Mouse (Mus musculus): ENCODE measurements around the gene Hdac11. TPM values are rescaled to one million over a fixed set of nuclear protein-coding genes. Genes with fewer than 3 reads are reported as not detected.

Hdac11 gene
- 5.6 and 6.0 TPM in 2 replicates for polyA plus RNA-seq (2015; fragmentation: Nextera tagmentation; extraction: Ambion mirVana)

- DNase-seq: peak; percentile 95
- Histone ChIP-seq H3K4me3 (replicated peaks) (peak within 1 kb of the TSS; percentile 82), H3K9me3 (replicated peaks) (no peaks in the 10 kb centered on the region), H3K27ac (peak within 1 kb of the TSS; percentile 99), H3K36me3 (peaks cover 6% of the 10 kb centered on the region; the same call in 1 of the 2 replicates), H3K4me1 (replicated peaks) (peaks cover 94% of the 10 kb centered on the region), H3K27me3 (peaks cover 15% of the 10 kb centered on the region; the same call in 1 of the 2 replicates), H3K9ac (peak within 1 kb of the TSS; percentile 93), H3K4me2 (peak within 1 kb of the TSS; percentile 96)
- peak; percentile 97 for ATAC-seq (ENCODE audit: low read depth)
- 2% methylated on average over 40 of the region's 42 CpGs for WGBS (ENCODE audit: insufficient replicate concordance)
Observed at GRCm38 (mm10) chr6:91156554-91157236, at the start of gene Hdac11. TSS of gene Hdac11 (plus strand) at chr6:91156665.

GRCm38 (mm10) chr6:91108301-91108916, 48.1 kb upstream of the Hdac11 start:
- peaks cover 52% of the 10 kb centered on the region for H3K36me3 ChIP-seq
- ATAC-seq (ENCODE audit: low read depth): no peak

DNA sequence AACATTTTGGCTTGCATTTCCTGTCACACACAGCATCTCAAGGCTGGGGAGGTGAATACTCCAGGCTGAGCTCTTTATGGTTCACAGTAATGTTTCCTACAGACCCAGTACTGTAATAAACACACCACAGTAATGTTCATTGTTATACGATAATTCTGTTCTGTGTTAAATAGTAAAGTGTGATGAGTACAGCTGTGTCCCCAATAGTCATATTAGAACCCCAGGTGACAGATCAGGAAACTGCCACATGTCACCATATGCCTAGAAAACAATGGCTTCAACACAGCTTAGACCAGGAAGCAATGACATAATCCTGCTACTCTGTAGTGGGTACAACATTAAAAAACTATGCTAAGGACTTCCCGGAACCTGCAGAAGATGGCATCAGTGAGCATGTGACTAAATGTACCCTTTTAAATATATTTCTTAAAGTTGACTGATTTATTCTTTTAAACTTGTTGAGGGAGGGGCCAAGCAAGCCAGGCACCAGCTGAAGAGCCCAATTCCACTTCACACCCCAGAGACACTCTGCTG, 47.5 kb upstream of the Hdac11 start:
- WGBS (ENCODE audit: insufficient replicate concordance): 84% methylated on average over 2 of the region's 2 CpGs
- Histone ChIP-seq H3K9me3 (replicated peaks) (no peaks in the 10 kb centered on the region), H3K9ac (no peak overlapping the region), H3K4me2 (no peak overlapping the region), H3K27me3 (no peaks in the 10 kb centered on the region), H3K4me1 (replicated peaks) (peaks cover 94% of the 10 kb centered on the region), H3K27ac (peak overlapping the region; percentile 71; the same call in 1 of the 2 replicates), H3K36me3 (peaks cover 52% of the 10 kb centered on the region), H3K4me3 (replicated peaks) (no peak overlapping the region)
- no peak for DNase-seq
- no peak for ATAC-seq (ENCODE audit: low read depth)

More at GRCm38 (mm10) chr6:91108301-91108916, 48.1 kb upstream of the Hdac11 start:
- H3K27me3 ChIP-seq: no peaks in the 10 kb centered on the region
- H3K4me3 ChIP-seq (replicated peaks): no peak overlapping the region
- peaks cover 94% of the 10 kb centered on the region for H3K4me1 ChIP-seq (replicated peaks)
- H3K9ac ChIP-seq: no peak overlapping the region
- no peak overlapping the region for H3K4me2 ChIP-seq
- no peak for DNase-seq
- no peaks in the 10 kb centered on the region for H3K9me3 ChIP-seq (replicated peaks)
- H3K27ac ChIP-seq: peak overlapping the region; percentile 18; the same call in 1 of the 2 replicates
- WGBS (ENCODE audit: insufficient replicate concordance): 83% methylated on average over 3 of the region's 3 CpGs

DNA sequence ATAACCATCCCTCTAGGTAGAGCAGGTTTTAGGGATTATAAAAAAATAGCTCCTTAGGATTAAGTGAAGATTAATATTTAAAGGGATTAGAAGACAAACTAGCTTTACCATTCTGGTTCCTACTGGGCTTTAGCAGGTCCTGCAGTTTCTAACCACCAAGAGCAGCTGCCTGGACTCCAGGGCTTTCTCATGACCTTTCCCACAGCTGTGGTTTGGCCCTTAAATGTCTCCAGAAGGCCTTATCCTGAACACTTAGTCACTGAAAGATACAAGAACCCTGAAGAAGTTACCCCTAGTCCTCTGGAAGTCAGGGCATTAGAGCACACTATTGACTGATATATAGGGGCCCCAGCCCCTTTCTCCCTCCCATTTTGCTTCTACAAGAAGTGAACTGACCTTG, 47.0 kb upstream of the Hdac11 start:
- peaks cover 52% of the 10 kb centered on the region for H3K36me3 ChIP-seq
- H3K9me3 ChIP-seq (replicated peaks): no peaks in the 10 kb centered on the region
- peak overlapping the region; percentile 71 for H3K27ac ChIP-seq
- H3K4me2 ChIP-seq: no peak overlapping the region
- H3K27me3 ChIP-seq: no peaks in the 10 kb centered on the region
- DNase-seq (no peak), ATAC-seq (ENCODE audit: low read depth) (no peak)
- no peak overlapping the region for H3K9ac ChIP-seq
- peaks cover 94% of the 10 kb centered on the region for H3K4me1 ChIP-seq (replicated peaks)
- no peak overlapping the region for H3K4me3 ChIP-seq (replicated peaks)

DNA sequence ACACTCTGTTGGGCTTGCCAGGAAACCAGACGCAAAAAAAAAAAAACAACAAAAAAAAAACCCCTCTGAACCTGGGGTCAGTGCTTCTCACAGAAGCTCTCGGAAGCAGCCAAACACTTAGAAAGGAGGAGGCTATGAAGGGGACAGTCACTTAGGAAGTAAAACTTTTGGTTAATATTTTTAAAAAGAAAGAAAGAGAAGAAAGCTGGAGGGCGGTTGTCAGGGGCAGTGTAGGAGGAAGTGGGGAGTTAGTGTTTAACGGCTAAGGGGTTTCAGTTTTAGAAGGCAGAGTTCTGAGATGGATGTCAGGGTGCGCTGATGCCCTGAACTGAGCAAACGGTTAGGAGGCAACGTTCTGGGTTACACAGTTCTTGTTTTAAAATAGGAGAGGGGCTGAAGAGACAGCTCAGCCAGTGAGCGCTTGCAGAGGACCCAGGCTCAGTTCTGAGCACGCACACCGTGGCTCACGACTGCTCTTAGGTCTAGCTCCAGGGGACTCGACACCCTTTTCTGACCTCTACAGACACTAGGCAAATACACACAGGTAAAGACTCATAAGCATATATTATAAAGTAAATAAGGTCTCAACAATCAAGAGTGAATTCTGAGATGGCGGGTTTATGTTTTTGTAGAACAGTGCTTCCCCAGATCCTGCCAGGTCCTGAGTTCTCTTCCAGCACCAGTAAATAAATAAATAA, 46.0 kb upstream of the Hdac11 start:
- 39% methylated on average over 13 of the region's 13 CpGs for WGBS (ENCODE audit: insufficient replicate concordance)
- Histone ChIP-seq H3K9ac (peak overlapping the region; percentile 38), H3K4me2 (peak overlapping the region; percentile 38), H3K27me3 (no peaks in the 10 kb centered on the region), H3K4me3 (replicated peaks) (no peak overlapping the region), H3K27ac (peak overlapping the region; percentile 71), H3K9me3 (replicated peaks) (no peaks in the 10 kb centered on the region), H3K4me1 (replicated peaks) (peaks cover 94% of the 10 kb centered on the region), H3K36me3 (peaks cover 49% of the 10 kb centered on the region)
- DNase-seq: no peak
- ATAC-seq (ENCODE audit: low read depth): no peak

- 54% methylated on average over 10 of the region's 10 CpGs for WGBS (ENCODE audit: insufficient replicate concordance)
- H3K27ac ChIP-seq: peak overlapping the region; percentile 71
- peaks cover 93% of the 10 kb centered on the region for H3K4me1 ChIP-seq (replicated peaks)
- no peaks in the 10 kb centered on the region for H3K9me3 ChIP-seq (replicated peaks)
- peaks cover 41% of the 10 kb centered on the region for H3K36me3 ChIP-seq
- peak overlapping the region; percentile 38 for H3K4me2 ChIP-seq
- H3K4me3 ChIP-seq (replicated peaks): no peak overlapping the region
- peak overlapping the region; percentile 38 for H3K9ac ChIP-seq
- no peaks in the 10 kb centered on the region for H3K27me3 ChIP-seq
- DNase-seq: no peak
- ATAC-seq (ENCODE audit: low read depth): no peak
Observed at GRCm38 (mm10) chr6:91111141-91111953, 45.1 kb upstream of the Hdac11 start.

- H3K4me3 ChIP-seq (replicated peaks): no peak overlapping the region
- 0 out of 2 replicates have a peak overlapping the region, but pooled peaks have one; percentile 38 for H3K9ac ChIP-seq
- peaks cover 89% of the 10 kb centered on the region for H3K4me1 ChIP-seq (replicated peaks)
- ATAC-seq (ENCODE audit: low read depth) (no peak), DNase-seq (no peak)
- no peaks in the 10 kb centered on the region for H3K9me3 ChIP-seq (replicated peaks)
- peaks cover 37% of the 10 kb centered on the region for H3K36me3 ChIP-seq
- peak overlapping the region; percentile 38; the same call in 1 of the 2 replicates for H3K4me2 ChIP-seq
- 89% methylated on average over 3 of the region's 3 CpGs for WGBS (ENCODE audit: insufficient replicate concordance)
- H3K27me3 ChIP-seq: no peaks in the 10 kb centered on the region
- peak overlapping the region; percentile 71; the same call in 1 of the 2 replicates for H3K27ac ChIP-seq
Observed at GRCm38 (mm10) chr6:91111954-91112252, 44.6 kb upstream of the Hdac11 start.

DNA sequence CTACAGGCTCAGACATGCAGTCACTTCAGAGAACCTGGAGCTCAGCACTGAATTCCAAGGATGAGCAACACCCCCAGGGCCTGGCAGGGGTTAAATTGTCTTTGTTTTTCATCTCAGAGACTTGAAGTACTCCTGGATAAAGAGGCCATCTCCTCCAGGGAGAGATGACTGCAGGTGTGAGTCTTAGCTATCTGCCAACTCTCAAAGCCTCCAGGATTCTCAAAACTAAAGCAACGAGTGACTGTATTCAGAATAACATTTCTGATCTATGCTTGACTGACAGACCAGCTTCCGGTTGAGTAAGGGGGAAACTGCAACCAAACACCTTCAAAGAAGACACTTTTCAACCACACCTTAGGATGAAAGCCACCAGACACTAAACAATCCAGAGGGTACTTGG, 41.7 kb upstream of the Hdac11 start:
- Histone ChIP-seq H3K4me2 (peak overlapping the region; percentile 99), H3K4me1 (replicated peaks) (peaks cover 86% of the 10 kb centered on the region), H3K4me3 (replicated peaks) (peak overlapping the region; percentile 97), H3K27me3 (peaks cover 6% of the 10 kb centered on the region; the same call in 1 of the 2 replicates), H3K9me3 (replicated peaks) (no peaks in the 10 kb centered on the region), H3K36me3 (peaks cover 26% of the 10 kb centered on the region), H3K9ac (peak overlapping the region; percentile 99), H3K27ac (peak overlapping the region; percentile 96)
- ATAC-seq (ENCODE audit: low read depth) (no peak), DNase-seq (no peak)
- WGBS (ENCODE audit: insufficient replicate concordance): 22% methylated on average over 2 of the region's 2 CpGs

DNA sequence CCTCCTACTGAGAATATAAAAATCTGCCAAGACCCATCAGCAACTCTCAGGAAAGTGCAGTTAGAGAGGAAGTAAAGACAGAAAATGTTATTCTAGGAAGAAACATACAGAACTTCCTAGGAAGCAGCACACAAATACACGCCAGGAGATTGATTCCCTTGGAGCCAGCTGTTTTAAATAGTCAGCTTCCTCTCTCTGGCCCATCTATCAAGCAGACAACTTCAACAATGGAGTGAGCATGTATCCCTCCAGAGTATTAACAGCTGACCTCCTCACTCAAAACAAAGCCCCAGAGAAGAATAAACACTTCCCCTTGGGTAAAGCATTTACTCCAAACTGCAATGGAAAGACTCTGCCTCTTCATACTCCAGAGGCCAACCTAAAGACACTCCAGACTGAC, 41.3 kb upstream of the Hdac11 start:
- WGBS (ENCODE audit: insufficient replicate concordance): 22% methylated on average over 1 of the region's 1 CpGs
- DNase-seq (no peak), ATAC-seq (ENCODE audit: low read depth) (no peak)
- peak overlapping the region; percentile 99 for H3K4me2 ChIP-seq
- H3K36me3 ChIP-seq: peaks cover 26% of the 10 kb centered on the region
- peak overlapping the region; percentile 99 for H3K9ac ChIP-seq
- H3K4me3 ChIP-seq (replicated peaks): peak overlapping the region; percentile 97
- H3K9me3 ChIP-seq (replicated peaks): no peaks in the 10 kb centered on the region
- H3K27ac ChIP-seq: peak overlapping the region; percentile 96
- peaks cover 84% of the 10 kb centered on the region for H3K4me1 ChIP-seq (replicated peaks)
- H3K27me3 ChIP-seq: peaks cover 6% of the 10 kb centered on the region; the same call in 1 of the 2 replicates

- peak; percentile 61 for DNase-seq
- ATAC-seq (ENCODE audit: low read depth): peak; percentile 87
Observed at GRCm38 (mm10) chr6:91115863-91116243, 40.6 kb upstream of the Hdac11 start.

More at GRCm38 (mm10) chr6:91115863-91116243, 40.6 kb upstream of the Hdac11 start:
- Histone ChIP-seq H3K4me2 (peak overlapping the region; percentile 99), H3K9me3 (replicated peaks) (no peaks in the 10 kb centered on the region), H3K4me3 (replicated peaks) (peak overlapping the region; percentile 97), H3K4me1 (replicated peaks) (peaks cover 82% of the 10 kb centered on the region), H3K27ac (peak overlapping the region; percentile 96), H3K9ac (peak overlapping the region; percentile 99), H3K27me3 (peaks cover 6% of the 10 kb centered on the region; the same call in 1 of the 2 replicates), H3K36me3 (peaks cover 24% of the 10 kb centered on the region)
- 6% methylated on average over 4 of the region's 4 CpGs for WGBS (ENCODE audit: insufficient replicate concordance)
